Comparison of ENCODE assay signal across 18 mouse cellular contexts in genomic region chr7:118851571-118851970, GRCm38 (mm10). TPM values are rescaled to one million over a fixed set of nuclear protein-coding genes. Genes with fewer than 3 reads are reported as not detected.
DNase-seq lines count a peak whose midpoint lies in the region; ATAC-seq and TF ChIP-seq lines count a peak whose summit lies in the region.
"Had no signal": no experiment of that assay in that cellular context is flagged by ENCODE, and none has a peak within 500 bp of the region (broad histone marks: within the 10 kb centered on the region; RNA-seq: fewer than 3 reads in every experiment).

No protein-coding gene starts in this region.

- H3K4me1 ChIP-seq in heart, embryonic 12.5 days (replicated peaks): peaks cover 53% of the 10 kb centered on the region
- peaks cover 26% of the 10 kb centered on the region for H3K4me1 ChIP-seq in brown adipose tissue, adult 24 weeks (ENCODE audit: control insufficient read depth, insufficient read depth, insufficient read length, low read length)

- H3K27me3 ChIP-seq in heart, embryonic 12.5 days (replicated peaks): no peaks in the 10 kb centered on the region
- no peaks in the 10 kb centered on the region for H3K27me3 ChIP-seq in myocyte (ENCODE audit: control insufficient read depth, insufficient read depth, insufficient read length)
- H3K27me3 ChIP-seq: embryonic facial prominence, embryonic 13.5 days; midbrain, embryonic 12.5 days; stomach, embryonic 15.5 days had no signal

- DNase-seq in heart, adult 9 months (ENCODE audit: low spot score in 2 of 2): peak; percentile 30 to 42
- peak; percentile 27 for DNase-seq in ovary, postnatal 36 days (ENCODE audit: low spot score)
- DNase-seq in ovary, postnatal 10 days (ENCODE audit: low spot score): no peak
- DNase-seq in thymus, adult 18-20 months: no peak
- DNase-seq in frontal cortex, postnatal 36 days (ENCODE audit: low spot score in 2 of 2): no peak
- DNase-seq: gastrocnemius, postnatal 25 days; left cerebral cortex, postnatal 4 days; right cerebral cortex, postnatal 25 days had no signal

- WGBS in heart, embryonic 12.5 days: 81% methylated on average over 7 of the region's 7 CpGs

- no peak overlapping the region for H3K9ac ChIP-seq in heart, embryonic 12.5 days
- H3K9ac ChIP-seq: embryonic facial prominence, embryonic 13.5 days; liver, embryonic 14.5 days; midbrain, embryonic 12.5 days; stomach, embryonic 15.5 days had no signal

- no peaks in the 10 kb centered on the region for H3K9me3 ChIP-seq in heart, embryonic 12.5 days (replicated peaks)
- H3K9me3 ChIP-seq: embryonic facial prominence, embryonic 13.5 days; hindbrain, embryonic 10.5 days; midbrain, embryonic 12.5 days; stomach, embryonic 15.5 days had no signal

- H3ac ChIP-seq in myocyte (ENCODE audit: control insufficient read depth, insufficient read length): no peak overlapping the region

- no peak for ATAC-seq in heart, embryonic 12.5 days (ENCODE audit: insufficient number of reproducible peaks, low FRiP score)
- ATAC-seq: forebrain, embryonic 14.5 days; intestine, postnatal 0 days had no signal

- H3K36me3 ChIP-seq in heart, embryonic 12.5 days: peaks cover 69% of the 10 kb centered on the region
- H3K36me3 ChIP-seq in myocyte (ENCODE audit: control insufficient read depth, insufficient read depth): peaks cover 21% of the 10 kb centered on the region

- H3K27ac ChIP-seq in heart, embryonic 12.5 days (ENCODE audit: poor library complexity, severe bottlenecking): no peak overlapping the region
- H3K27ac ChIP-seq in brown adipose tissue, adult 24 weeks (replicated peaks; ENCODE audit: low read depth, low read length): 0 out of 2 replicates have a peak overlapping the region, but pooled peaks have one; percentile 10
- H3K27ac ChIP-seq: embryonic facial prominence, embryonic 13.5 days; hindbrain, embryonic 10.5 days; liver, embryonic 14.5 days; midbrain, embryonic 12.5 days; stomach, embryonic 15.5 days had no signal

- H3K4me3 ChIP-seq in heart, embryonic 12.5 days: no peak overlapping the region
- H3K4me3 ChIP-seq in brown adipose tissue, adult 24 weeks (ENCODE audit: insufficient read depth, low read depth, low read length): no peak overlapping the region
- H3K4me3 ChIP-seq in myocyte: no peak overlapping the region
- H3K4me3 ChIP-seq: embryonic facial prominence, embryonic 13.5 days; hindbrain, embryonic 10.5 days; midbrain, embryonic 12.5 days had no signal

- no peak for TF ChIP-seq POLR2A in myocyte (IDR thresholded peaks at IDR 0.05; ENCODE audit: insufficient read length, low read depth)

- no peak overlapping the region for H3K4me2 ChIP-seq in heart, embryonic 12.5 days
- peak overlapping the region; percentile 47 for H3K4me2 ChIP-seq in myocyte (ENCODE audit: low read depth)
- H3K4me2 ChIP-seq: embryonic facial prominence, embryonic 13.5 days; midbrain, embryonic 12.5 days; stomach, embryonic 15.5 days had no signal

- peaks cover 30% of the 10 kb centered on the region for H3K79me2 ChIP-seq in myocyte (ENCODE audit: control insufficient read depth, insufficient read depth)

TF ChIP-seq in myocyte, 11 proteins besides CTCF, POLR2A, EP300 and RAD21:
- TF ChIP-seq MYOG (IDR thresholded peaks at IDR 0.05; ENCODE audit: control insufficient read depth in 1 of 3, insufficient read depth in 1 of 3, insufficient read length in 2 of 3, low read depth in 2 of 3) (peak in 1 of 3 experiments; percentile 11), TCF12 (IDR thresholded peaks at IDR 0.05; ENCODE audit: insufficient read depth, poor library complexity, severe bottlenecking) (no peak)

RNA-seq across cellular contexts. Expression of gene Iqck, which starts 4.0 kb away (rescaled TPM):
- 1.1 and 1.5 TPM in 2 replicates for polyA plus RNA-seq in heart, embryonic 12.5 days (2016; fragmentation: Nextera tagmentation; extraction: Ambion mirVana)
- polyA plus RNA-seq in brown adipose tissue, adult 24 weeks (2012; ENCODE audit: insufficient read depth, insufficient read length, missing spikeins): 1.3 and 3.8 TPM in 2 replicates
- polyA plus RNA-seq in myocyte (2012; fragmentation: generic; extraction: Trizol): 0.84 TPM

RNA-seq across cellular contexts. Expression of gene Knop1, which starts 4.5 kb away (rescaled TPM):
- 63.5 and 65.6 TPM in 2 replicates for polyA plus RNA-seq in heart, embryonic 12.5 days (2016; fragmentation: Nextera tagmentation; extraction: Ambion mirVana)
- 21.2 TPM in 2 replicates for polyA plus RNA-seq in brown adipose tissue, adult 24 weeks (2012; ENCODE audit: insufficient read depth, insufficient read length, missing spikeins)
- polyA plus RNA-seq in myocyte (2012; fragmentation: generic; extraction: Trizol): 13.0 TPM

Comparison
In these comparisons a context has a peak if more than half of its experiments do, and no peak if none do; other contexts are left out.
1. DNase-seq: peak in heart, adult 9 months (2 of 2) and ovary, postnatal 36 days (single experiment); none in ovary, postnatal 10 days (single experiment), thymus, adult 18-20 months (0 of 2) and frontal cortex, postnatal 36 days (0 of 2).